Mouse (Mus musculus) urinary bladder, postnatal 25 days (tissue): Measurements from ENCODE around the gene Gm20824.
"Not testable (repeated sequence)": the region's sequence is repeated elsewhere in the genome, so short reads cannot be mapped to it uniquely, and the experiment has no call there.

ENCODE experiments used
- DNase-seq: peaks from one replicate; pipeline ENCODE4 v3.0.0; 2022; ENCODE audit warnings: low spot score

Gm20824 gene

GRCm38 (mm10) chrY:8257607-8258006, at the start of gene Gm20824:
Gene Gm20824, plus strand, starts transcription at chrY:8257907.
- not testable (repeated sequence) for DNase-seq
